Mouse (Mus musculus) left cerebral cortex, adult 2 months (tissue): ENCODE measurements around the gene Ankrd6. TPM values are rescaled to one million over a fixed set of nuclear protein-coding genes. Genes with fewer than 3 reads are reported as not detected.

Source experiments
- DNase-seq, 2 experiments: peaks; one replicate each; pipeline ENCODE4 v3.0.0; 2021 to 2022; ENCODE audit warnings: low spot score in 2 of 2, mixed read lengths in 1 of 2; ENCODE audit errors: extremely low spot score in 1 of 2
- H3K27ac ChIP-seq: fragments of 200-600 bp; 2 replicates; pipeline ENCODE4 v1.8.1; 2022
- H3K4me3 ChIP-seq: fragments of 200-600 bp; 2 replicates; pipeline ENCODE4 v1.8.1; 2022
- CTCF ChIP-seq: fragments of 200-600 bp; IDR thresholded peaks from 2 replicates; pipeline ENCODE4 v1.8.1; 2022; ENCODE audit warnings: antibody characterized with exemption, mild to moderate bottlenecking, moderate library complexity
- intact Hi-C: fragments of 180-260 bp; cut with DNase I; formaldehyde crosslinking; loops from one replicate; pipeline ENCODE4 v1.15.1; 2025
- long read RNA-seq, 2 experiments: library from polyadenylated mRNA; stranded (forward); transcript quantifications; one replicate each; pipeline ENCODE4 v2.0.0; 2021; ENCODE audit warnings: borderline mapping rate in 2 of 2
- total RNA-seq, 2 experiments: library from RNA; stranded (reverse); gene quantifications; 2 replicates each; pipeline ENCODE4 v1.2.3; 2021

Ankrd6 gene
- 10 to 100 TPM; 51.6 to 54.5 TPM for total RNA-seq
- long read RNA-seq, experiment 1, full-length matches to known transcripts: 11 of 41 reads
- long read RNA-seq, experiment 1, partial matches to known transcripts: 2 of 41 reads
- long read RNA-seq, experiment 1, other reads (novel, unspliced or antisense): 28 of 41 reads
- long read RNA-seq, experiment 2, full-length matches to known transcripts: 9 of 35 reads
- long read RNA-seq, experiment 2, partial matches to known transcripts: 4 of 35 reads
- long read RNA-seq, experiment 2, other reads (novel, unspliced or antisense): 22 of 35 reads

DNA sequence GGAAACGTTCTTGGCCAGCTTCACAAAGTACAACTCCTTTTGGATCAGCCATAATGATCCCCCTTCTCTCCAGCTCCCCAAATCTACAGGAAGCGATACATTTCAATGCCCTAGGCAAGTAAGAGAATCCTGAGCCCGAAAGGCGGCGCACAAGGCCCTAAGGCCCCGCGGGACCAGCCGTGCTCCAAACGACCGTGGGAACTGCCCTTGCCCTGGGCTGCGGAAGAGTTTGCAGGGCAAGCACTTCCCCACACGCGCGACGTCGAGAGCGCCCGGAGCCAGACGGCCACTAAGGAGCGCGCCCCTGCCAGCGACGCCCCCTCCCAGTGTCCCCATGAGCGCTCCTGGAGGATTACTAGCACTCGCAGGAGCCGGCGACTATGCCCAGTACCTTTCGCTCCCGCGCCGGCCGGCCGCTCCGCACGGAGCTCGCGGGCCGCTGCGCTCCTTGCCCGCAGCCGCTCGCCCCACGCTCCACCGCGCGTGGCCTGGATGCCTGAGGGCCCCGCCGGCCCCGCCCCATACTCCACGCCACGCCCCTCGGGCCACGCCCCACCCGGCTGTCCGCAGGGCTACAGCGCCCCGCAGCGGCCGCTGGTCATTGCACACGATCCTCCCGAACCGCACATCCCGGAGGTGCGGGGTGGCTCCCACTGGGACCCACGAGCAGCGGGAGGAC, at the start of gene Ankrd6:
TSS of gene Ankrd6 (minus strand) at position 486 of the 679 bp plus-strand sequence.
- peak within 1 kb of the TSS; percentile 64 for H3K27ac ChIP-seq
- intact Hi-C loops: loop anchor here (2.0 to 5.0 kb wide), 4 partner anchors 90 to 203 kb away; partner anchors contain the start of gene Lyrm2

GRCm38 (mm10) chr4:32998996-32999395, 48.4 kb upstream of the Ankrd6 start:
- TF ChIP-seq CTCF: no peak
- H3K4me3 ChIP-seq: no peak overlapping the region
- intact Hi-C loops: no loop called here
- H3K27ac ChIP-seq: no peak overlapping the region
- no peak for DNase-seq

More for the DNA sequence above, at the start of gene Ankrd6:
- peak; percentile 84 to 89 for DNase-seq
- peak; percentile 74 for TF ChIP-seq CTCF
- peak within 1 kb of the TSS; percentile 80 for H3K4me3 ChIP-seq

GRCm38 (mm10) chr4:32997571-32997970, 46.9 kb upstream of the Ankrd6 start:
- H3K4me3 ChIP-seq: no peak overlapping the region
- H3K27ac ChIP-seq: no peak overlapping the region
- no peak for TF ChIP-seq CTCF
- no peak for DNase-seq
- intact Hi-C loops: no loop called here

DNA sequence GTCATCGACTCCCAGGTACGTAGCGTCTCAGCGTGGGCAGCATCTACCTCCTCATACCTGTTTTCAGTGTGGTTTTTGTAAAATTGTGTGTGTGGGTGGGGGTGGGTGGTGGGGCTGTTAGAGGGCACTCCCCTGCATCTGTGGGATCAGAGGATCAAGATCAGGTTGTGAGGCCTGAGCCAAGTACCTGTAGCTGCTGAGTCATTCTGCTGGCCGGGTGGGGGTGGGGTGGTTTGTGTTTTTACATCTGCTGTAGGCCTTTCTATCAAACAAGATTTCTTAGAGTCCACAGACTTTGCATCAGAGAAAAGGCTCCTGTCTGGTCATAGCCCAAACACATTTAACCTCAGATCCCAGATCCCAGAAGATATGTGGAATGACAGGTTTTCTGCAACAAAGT, 45.4 kb upstream of the Ankrd6 start:
- intact Hi-C loops: no loop called here
- DNase-seq: no peak
- no peak overlapping the region for H3K27ac ChIP-seq
- TF ChIP-seq CTCF: no peak
- H3K4me3 ChIP-seq: no peak overlapping the region

- DNase-seq: no peak
- no peak; the same call in 1 of the 2 replicates for TF ChIP-seq CTCF
- intact Hi-C loops: no loop called here
- Histone ChIP-seq H3K4me3 (no peak overlapping the region), H3K27ac (no peak overlapping the region)
Measured at GRCm38 (mm10) chr4:32994168-32994567, 43.5 kb upstream of the Ankrd6 start.

DNA sequence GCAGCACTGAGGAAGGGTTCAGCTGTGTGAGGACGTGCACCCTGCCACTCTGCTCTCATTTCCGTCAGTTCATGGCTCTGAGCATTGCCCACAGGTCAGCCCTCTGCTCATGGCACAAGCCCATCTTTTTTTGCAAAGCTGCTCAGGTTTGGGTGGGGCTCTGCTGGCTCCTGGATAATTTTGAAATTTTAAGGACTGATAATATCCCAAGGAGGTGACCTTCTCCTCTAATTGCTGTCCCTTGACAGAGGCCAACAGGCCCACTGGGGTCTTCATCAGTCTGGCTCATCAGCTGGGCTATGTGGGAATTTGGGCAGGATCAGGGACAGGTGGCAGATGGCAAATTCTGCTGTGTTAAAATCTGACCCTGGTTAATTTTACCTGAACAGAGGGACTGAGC, 38.7 kb upstream of the Ankrd6 start:
- Histone ChIP-seq H3K27ac (no peak overlapping the region), H3K4me3 (no peak overlapping the region)
- no peak for TF ChIP-seq CTCF
- DNase-seq: no peak
- intact Hi-C loops: no loop called here

- intact Hi-C loops: no loop called here
- Histone ChIP-seq H3K27ac (no peak overlapping the region), H3K4me3 (no peak overlapping the region)
- TF ChIP-seq CTCF: no peak
- no peak for DNase-seq
Measured at GRCm38 (mm10) chr4:32987006-32987405, 36.4 kb upstream of the Ankrd6 start.

DNA sequence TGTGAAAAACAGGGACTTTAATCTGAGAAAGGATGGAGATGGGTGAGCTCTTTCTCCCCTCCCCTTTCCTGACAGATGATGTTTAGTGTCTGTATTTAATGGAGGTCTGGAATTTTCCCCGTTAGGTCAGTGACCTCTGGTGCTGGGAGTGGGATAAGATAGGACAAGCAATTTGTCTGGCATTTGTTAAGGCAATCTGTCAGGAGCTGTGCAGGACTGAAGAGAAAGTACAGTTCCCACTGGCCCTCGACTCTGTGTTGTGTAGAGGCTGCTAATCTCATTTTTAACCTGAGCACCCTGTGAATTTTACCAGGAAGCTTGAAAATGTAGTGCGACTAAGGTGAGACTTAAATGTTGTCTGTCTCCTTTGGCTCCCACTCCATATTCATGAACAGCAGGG, 35.0 kb upstream of the Ankrd6 start:
- intact Hi-C loops: loop anchor here (2.0 kb wide), 1 partner anchor 45 kb away; the partner anchor contains the start of gene Ube2j1
- Histone ChIP-seq H3K4me3 (no peak overlapping the region), H3K27ac (no peak overlapping the region)
- no peak; the same call in 1 of the 2 replicates for TF ChIP-seq CTCF
- DNase-seq: no peak

- Histone ChIP-seq H3K4me3 (peak overlapping the region; percentile 73), H3K27ac (no peak overlapping the region)
- peak; percentile 50 for TF ChIP-seq CTCF
- intact Hi-C loops: loop anchor here (2.0 kb wide), 1 partner anchor 46 kb away; the partner anchor contains the start of gene Ube2j1
- DNase-seq: peak in 1 of 2 experiments; percentile 19
Measured at GRCm38 (mm10) chr4:32984801-32985675, 34.4 kb upstream of the Ankrd6 start.

- no peak for TF ChIP-seq CTCF
- intact Hi-C loops: loop anchor here (2.0 kb wide), 1 partner anchor 47 kb away; the partner anchor contains the start of gene Ube2j1
- Histone ChIP-seq H3K4me3 (peak overlapping the region; percentile 73), H3K27ac (no peak overlapping the region)
- no peak for DNase-seq
Measured at GRCm38 (mm10) chr4:32984242-32984641, 33.6 kb upstream of the Ankrd6 start.
